Mouse (Mus musculus): ENCODE measurements around the gene Asl. TPM values are rescaled to one million over a fixed set of nuclear protein-coding genes. Genes with fewer than 3 reads are reported as not detected.
A peak's percentile ranks its signal among the peaks of the same experiment; 100 is the strongest.
"Not testable (repeated sequence)": the region's sequence is repeated elsewhere in the genome, so short reads cannot be mapped to it uniquely, and the experiment has no call there.

Asl gene
- total RNA-seq, 2 experiments from 2014 or later, result 19.2 to 21.5 TPM

DNA sequence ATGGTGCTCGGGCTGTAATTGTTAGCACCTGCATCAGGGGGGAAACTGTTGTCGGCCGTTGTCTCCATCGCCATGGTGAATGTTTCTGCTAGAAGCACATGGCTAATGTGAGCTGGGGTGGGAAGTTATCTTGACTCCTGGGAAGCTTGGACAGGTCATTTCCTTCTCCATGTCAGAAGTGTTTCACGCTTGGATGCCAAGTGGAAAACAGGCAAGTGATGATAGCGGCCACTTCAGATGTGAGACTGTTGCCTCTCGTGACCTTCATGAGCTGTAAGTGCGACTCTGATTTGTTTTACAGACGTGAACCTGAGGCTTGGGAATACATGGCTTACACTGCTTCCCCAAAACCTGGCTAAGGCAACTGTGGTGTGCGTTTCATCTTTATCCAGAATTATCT lies 17.5 kb upstream of the Asl start:
- no peak for DNase-seq (ENCODE audit: low spot score in 2 of 2)

DNA sequence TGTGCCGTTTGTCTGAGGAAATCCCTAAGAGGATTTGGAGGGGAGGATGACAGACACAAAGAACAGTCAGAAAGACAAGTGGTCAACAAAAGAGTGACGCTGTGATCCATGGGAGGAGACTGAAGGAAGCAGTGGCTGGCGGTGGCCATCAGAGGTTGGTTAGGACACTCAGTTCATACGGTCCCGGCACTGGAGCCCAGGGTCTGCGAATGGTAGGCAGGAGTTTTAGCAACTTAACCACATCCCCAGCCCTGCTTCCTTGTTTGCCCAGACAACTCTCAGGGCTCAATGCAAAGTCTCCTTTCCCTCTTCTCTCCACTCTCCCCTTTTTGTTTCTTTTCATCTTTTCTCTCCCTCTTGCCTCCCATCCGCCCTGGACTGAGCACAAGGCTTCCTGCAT lies 17.1 kb upstream of the Asl start:
- DNase-seq (ENCODE audit: low spot score in 2 of 2), result no peak

DNA sequence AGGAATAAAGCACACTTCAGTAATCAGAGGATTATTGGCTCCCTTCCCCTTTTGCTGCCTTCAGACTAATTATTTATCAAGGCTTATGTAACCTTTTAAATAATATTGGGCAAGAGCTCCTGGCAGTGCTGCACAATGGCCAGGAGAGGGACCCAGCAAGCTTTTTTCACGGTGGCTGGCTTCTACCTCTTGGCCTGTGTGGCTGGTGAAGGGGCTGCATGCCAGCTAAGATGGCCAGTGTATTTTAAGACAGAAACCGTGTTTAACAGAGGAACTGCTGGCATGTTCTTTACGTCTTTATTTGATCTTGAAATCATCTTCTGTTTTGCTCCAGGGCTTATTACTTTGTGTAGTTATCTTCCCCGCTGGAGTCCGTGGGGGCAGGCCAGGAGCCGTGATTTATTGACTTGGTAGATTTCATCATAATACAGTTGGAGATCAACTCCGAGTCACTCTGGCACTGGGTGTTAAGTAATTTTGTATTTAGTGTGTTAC lies 15.2 kb upstream of the Asl start:
- DNase-seq (ENCODE audit: low spot score in 2 of 2), result peak in 1 of 2 experiments; percentile 67

DNA sequence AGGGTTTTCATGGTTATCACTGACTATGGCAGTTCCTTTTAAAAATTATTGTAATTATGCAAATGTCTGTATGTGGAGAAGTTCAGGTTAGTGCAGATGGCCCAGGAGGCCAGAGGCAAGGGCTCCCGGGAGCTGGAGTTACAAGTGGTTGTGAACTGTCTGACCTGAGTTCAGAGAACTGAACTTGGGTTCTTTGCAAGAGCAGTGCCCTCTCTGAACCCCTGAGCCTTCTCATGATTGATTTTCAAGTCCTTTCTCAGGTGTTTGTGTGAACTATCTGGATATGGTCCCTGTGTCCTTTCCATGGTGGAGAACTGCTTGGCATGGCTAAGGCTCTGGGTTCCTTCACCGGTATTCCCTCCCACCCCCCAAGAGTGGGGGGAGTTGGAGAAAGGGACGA lies 14.7 kb upstream of the Asl start:
- DNase-seq (ENCODE audit: low spot score in 2 of 2), result no peak

DNA sequence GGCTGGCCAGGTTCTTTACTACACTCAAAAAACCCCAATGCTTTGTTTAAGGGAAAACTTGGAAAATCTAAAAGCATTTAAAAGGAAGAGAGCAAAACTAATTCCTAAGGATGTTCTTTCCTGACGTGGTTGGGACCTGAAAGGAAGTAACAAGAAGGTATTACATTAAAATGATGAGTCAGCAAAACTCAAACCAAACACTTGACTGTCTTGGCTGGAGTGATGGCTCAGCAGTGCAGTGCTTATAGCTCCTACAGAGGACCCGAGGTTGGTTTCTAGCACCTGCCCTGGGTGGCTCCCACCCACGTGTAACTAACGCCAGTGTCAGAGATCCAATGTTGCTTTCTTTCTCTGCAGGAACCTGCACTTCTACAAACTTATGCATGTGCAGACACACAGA lies 12.2 kb upstream of the Asl start:
- no peak for DNase-seq (ENCODE audit: low spot score in 2 of 2)

DNA sequence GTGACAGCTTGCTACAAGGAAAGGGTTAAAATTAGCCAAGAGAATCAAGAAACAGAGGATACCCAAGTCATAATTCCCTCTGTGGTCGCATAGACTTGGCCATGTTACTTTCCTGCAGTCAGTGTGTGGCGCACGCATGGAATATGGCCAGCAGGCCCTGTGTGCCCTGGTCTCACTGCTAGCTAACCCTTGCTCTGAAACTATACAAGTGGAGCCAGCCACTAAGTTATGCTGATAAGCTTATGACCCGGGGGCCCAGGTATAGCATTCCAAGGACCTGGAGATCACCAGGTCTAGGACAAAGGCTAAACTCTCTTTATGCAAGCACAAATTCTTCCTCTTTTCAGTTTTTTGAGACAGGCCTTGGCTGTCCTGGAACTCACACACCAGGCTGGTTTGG lies 11.8 kb upstream of the Asl start:
- DNase-seq (ENCODE audit: low spot score in 2 of 2), result no peak

DNA sequence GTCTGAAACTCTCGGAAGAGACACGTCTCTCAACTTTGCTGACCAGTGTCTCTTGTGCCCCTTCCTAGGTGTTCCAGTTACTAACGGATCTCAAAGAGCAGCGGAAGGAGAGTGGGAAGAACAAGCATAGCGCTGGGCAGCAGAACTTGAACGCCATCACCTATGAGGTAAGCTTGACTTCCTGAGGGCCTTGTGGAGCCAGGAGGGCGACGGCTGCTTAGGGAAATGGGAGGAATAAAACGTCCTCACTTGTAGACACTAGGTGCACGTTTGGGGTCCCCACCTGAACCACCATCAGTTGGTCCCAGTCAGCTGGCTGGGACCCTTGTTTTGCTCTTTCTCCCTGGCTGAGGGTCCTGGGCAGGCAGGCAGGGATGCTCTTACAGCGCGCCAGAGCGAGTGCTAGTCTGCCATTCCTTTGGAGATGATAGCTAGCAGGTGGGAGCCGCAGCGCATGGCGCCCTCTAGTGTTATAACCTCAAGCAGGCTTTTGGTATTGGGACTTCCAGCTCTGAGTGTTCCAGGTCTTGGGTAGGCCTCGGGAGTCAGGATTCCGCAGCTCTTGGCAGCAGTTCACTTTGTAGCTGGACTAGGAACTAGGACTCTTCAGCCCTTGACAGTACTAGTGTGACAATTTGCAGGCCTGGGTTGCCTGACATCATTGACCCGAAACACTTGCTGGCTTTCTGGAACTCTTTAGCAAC lies 8.9 kb upstream of the Asl start:
- peak; percentile 43 to 64 for DNase-seq (ENCODE audit: low spot score in 2 of 2)

DNA sequence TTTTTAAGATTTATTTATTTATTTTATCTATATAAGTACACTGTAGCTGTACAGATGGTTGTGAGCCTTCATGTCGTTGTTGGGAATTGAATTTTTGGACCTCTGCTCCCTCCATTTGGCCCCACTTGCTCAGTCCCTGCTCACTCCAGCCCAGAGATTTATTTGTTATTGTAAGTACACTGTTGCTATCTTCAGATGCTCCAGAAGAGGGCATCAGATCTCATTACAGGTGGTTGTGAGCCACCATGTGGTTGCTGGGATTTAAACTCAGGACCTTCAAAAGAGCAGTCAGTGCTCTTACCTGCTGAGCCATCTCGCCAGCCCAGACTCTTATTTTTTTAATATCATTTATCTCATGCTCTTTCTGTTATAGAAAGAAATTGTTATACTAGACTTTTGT lies 7.3 kb upstream of the Asl start:
- DNase-seq (ENCODE audit: low spot score in 2 of 2), result not testable (repeated sequence)

DNA sequence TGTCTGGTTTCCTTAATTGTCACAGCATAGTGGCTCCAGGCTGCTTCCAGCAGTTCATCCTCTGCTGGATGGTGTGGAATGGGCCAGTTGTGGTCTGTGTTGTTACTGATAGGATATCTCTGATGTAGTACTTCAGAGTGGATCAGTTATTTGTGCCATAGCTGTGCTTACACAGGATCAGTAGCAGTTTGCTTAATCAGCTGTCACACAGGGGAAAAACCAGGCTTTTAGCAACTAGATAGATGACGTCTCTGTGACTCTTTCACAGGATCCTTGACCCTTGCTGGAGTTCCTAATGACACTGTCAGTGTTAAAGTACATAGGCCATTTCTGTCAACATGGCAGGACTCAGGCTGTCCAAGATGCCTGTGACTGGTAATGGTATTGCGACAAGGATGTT lies 4.8 kb upstream of the Asl start:
- no peak for DNase-seq (ENCODE audit: low spot score in 2 of 2)

DNA sequence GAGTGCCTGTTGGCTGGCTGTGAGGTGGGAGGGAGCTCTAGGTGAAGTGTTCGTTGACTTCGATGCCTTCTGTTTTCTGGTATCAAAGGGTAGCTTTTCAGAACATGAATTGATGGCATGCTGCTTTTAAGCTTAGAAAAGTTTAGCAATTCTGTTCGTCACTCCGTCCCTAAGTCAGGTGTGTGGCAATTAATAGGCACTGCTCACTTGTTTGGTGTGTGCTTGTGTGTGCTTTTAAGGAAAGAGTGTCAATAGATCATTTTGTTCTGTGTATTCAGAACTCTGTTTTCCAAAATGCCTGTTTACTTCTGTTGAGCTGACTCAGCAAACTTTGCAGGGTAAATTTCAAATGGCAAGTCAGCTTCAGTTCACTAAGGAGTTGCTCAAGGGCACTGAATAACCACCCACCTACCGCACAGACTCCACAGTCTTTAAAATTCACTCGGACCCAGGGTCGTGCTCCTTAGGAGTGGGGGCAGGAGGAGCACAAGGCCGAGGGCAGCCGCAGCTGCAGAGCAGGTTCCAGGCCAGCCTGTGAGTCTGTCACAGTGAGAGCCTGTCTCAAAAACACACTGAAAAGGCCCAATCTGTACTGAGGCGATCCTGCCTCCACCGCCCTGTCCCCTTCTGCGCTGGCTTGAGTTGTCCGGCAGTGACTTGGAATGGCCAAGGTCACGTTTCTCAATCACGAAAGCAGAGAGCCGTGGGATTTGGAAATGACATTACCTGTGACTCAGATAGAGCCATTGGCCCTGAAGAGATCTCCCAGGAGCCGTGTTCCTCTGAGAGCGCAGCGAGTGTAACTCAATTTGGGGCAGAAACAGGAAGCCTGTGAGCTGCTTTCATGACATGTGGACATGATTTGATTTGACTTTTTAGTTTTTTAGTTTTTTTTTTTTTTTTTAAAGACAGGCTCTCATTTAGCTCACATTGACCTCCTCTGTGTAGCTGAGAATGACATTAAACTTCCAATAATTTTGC lies 2.7 kb upstream of the Asl start:
- DNase-seq (ENCODE audit: low spot score in 2 of 2), result no peak

DNA sequence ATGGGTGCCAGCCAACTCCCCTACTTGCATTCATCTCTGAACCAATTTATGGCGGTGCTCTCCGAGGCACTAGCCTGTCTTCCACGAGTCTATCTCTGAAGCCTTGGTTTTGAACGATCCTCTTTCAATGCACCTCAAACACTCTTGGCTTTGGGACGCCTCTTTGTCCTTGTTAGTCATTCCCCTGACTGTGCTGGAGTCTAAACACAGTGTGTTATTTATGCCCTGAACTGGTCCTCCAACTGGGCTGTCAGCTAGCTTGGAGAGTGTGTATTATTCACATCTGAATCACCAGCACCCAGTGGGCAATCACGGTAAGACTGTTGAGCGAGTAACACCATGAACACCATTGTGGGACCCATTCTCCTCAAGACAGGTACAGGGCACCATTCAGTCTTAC lies 1.4 kb downstream of the Asl start:
- DNase-seq (ENCODE audit: low spot score in 2 of 2), result no peak

DNA sequence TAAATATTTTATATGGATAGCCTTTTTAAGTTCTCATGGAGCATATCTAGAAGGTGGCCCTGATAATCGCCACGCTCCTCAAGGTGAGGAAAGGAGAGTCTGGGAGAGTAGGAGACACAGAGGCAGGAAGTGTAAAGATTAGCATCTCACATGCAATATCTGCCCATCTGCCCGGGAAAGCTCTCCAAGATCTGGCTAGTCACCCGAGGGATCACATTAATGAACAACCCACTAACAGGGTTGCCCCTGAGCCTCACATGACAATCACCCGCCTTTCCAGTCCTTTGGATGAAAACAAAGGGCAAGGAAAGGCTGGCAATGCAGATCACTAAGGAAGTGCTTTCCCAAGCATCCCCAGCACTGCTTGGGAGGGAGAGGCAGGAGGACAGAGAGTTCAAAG lies 1.9 kb downstream of the Asl start:
- no peak for DNase-seq (ENCODE audit: low spot score in 2 of 2)

DNA sequence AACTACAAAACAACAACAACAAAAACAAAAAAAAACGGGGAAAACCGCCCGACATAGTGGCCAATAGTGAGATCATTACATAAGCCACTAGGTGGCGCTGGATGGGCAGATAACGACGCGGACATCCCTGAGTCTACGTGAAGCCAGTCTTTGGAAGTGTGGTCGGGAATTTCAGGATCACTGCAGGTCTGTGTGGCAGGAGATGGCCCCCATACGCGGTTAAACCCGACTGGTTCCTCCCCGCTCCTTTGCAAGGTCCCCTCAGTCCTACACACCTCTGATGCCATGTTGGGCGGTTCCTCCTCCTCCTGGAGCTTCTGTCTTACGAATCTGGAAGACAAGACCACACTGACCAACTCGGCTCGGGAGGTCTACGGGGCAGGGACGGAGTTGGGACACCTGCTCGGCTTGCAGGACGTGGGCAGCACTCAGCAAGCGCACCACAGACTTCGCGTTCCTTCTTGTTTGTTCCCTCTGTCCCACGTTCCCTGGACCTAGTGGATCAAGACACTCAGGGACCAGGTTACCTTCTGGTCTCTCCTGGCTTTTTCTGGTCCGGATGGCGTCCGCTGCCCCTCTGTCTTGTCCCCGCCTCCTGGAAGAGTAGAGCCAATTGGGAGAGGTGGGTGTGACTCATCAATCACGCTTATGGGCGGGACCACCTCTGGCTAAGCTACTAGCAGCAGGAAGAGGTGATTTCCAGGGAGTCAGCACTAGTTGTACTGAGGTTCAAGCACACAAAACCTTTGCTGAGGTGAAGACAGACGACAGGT lies 5.1 kb downstream of the Asl start:
- DNase-seq (ENCODE audit: low spot score in 2 of 2), result peak; percentile 68 to 77

DNA sequence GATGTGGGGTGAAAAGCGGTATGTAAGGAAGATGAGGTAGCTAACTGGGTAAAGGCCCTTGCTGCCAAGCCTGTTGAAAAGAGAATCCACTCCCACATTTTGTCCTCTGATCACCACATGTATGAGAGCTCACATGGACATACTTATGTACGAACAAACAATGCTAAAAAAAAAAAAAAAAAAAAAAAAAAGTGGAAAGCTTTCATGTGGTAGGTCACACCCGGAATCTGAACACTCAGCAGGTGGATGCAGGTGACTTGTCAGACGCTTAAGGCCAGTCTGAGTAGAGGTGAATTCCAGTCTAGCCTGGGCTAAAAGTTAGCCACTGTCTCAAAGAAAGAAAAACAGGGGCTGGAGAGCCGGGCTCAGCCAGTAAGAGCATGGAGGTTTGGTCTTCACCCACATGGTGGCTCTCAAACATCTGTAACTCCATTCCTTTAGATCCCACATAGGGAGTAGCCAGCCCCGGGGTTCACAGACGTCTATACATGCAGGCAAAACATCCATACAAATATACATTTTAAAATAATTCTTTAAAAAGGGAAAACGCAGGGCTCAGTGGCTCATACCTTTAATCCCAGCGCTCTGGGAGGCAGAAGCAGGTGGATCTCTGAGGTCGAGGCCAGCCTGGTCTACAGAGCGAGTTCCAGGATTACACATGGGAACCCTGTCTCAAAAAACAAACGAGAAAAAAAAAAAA lies 5.8 kb downstream of the Asl start:
- DNase-seq (ENCODE audit: low spot score in 2 of 2), result no peak

DNA sequence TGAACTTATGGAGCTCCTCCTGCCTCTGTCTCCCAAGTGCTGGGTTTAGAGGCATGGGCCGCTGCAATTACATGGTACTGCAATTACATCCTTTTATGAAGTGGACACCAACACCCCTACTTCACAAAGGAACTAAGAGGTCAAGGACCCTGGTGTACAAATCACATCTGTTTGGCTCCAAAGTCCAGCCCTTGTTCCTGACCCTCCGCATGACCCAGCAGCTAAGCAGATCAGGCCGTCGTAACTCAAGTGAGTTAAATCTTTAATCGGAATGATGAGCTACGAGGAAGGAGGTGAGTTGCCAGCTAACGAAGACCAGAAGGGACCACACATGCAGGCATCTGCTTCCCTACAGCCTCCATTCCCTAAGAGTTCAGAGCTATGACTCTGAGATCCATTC lies 6.7 kb downstream of the Asl start:
- no peak for DNase-seq (ENCODE audit: low spot score in 2 of 2)

DNA sequence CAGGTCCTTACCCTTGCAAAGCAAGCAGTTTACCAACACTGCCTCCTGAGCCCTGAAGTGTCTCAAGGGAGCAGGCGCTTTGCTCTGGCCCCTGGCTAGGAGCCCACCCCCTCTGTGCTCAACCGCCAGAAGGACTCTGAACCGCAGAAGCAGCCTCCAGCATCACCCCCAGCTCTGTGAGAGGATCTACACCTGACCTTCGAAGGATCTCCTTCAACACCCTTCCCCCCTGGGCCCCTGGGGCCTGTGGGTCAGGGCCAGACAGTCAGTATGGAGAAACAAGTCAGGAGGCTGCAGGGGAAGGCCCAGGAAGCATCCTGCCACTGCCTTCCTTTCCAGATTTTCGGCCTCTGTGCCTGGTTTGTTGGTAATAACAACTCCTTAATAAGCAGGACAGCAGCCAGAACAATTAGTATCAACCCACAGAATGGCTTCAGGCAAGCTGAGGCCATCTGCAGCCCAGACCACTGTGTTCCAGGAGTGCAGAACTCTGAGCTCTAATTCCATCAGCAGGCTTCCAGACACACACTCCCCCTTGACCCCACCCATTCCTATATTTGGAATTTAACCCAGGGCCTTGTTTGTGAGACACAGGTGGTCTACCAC lies 7.6 kb downstream of the Asl start:
- DNase-seq (ENCODE audit: low spot score in 2 of 2), result no peak

DNA sequence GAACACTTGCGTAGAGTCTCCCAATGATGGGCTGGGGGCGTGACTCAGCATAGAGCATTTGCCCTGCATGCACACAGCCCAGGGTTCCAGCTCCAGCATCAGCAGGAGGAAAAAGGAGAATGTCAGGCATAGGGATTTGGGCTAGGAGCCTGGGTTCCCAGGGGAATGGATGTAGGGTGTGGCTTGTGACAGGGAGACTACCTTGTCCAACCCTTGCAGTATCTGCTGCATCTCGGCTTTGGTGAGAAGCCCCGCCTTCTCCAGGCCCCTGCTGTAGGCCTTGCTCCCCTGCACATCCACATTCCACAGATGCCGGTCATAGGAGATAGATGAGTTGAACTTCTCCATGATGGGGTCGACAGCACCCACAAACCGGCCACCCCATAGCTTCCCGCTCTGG lies 9.6 kb downstream of the Asl start:
- DNase-seq (ENCODE audit: low spot score in 2 of 2), result no peak

DNA sequence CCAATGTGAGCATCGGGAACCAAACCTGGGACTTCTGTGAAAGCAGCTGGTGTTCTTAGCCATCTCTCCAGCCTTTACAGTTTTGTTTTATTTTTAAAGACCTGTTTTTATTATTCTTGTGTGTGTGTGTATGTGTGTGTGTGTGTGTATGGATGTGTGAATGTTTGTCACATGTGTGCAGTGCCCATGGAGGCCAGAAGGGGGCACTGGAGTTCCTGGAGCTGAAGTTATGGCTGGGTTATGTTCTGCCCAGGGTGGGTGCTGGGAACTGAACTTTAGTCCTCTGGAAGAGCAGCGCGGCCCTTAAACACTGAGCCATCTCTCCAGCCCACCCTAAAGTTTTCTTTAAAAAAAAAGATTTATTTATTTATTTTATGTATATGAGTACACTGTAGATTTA lies 13.9 kb downstream of the Asl start:
- DNase-seq (ENCODE audit: low spot score in 2 of 2), result no peak

DNA sequence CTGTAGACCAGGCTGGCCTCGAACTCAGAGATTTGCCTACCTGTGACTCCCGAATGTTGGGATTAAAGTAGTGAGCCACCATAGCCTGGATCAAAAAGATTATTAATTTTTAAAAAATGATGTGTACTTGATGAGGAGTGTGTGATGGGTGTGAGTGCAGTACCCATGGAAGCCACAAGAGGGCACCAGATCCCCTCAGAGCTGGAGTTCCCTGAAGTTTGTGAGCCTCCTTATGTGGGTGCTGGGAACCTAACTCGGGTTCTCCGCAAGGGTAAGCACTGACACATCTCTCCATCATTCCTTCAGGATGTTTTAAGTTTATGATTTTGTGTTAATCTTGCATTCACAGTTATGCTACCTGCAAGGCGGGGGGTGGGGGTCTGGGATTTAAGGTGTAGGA lies 18.1 kb downstream of the Asl start:
- DNase-seq (ENCODE audit: low spot score in 2 of 2), result no peak

DNA sequence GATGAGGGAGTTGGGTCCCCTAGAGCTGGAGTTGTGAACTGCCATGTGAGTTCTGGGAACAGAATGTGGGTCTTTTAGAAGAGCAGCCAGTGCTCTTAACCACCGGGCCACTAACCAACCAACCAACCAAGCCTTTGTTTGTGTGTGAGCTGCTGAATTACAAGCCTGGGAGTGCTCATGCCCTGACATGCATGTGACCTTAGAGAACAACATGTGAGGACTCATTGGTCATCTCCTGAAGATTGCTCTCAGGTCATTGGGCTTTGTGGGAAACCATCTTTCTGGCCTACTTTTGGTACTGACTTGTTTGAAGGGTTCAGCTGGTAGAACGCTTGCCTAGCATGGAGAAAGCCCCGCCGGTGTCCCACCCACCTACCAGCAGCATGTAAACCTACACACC lies 19.3 kb downstream of the Asl start:
- DNase-seq (ENCODE audit: low spot score in 2 of 2), result no peak
